Mouse (Mus musculus) layer of hippocampus, postnatal 36 days (tissue): Measurements from ENCODE around the gene Spata31d1a. TPM values are rescaled to one million over a fixed set of nuclear protein-coding genes. Genes with fewer than 3 reads are reported as not detected.

ENCODE experiments used
- DNase-seq, 2 experiments: peaks; one replicate each; pipeline ENCODE4 v3.0.0; 2022
- total RNA-seq, 2 experiments: library from RNA; stranded (reverse); gene quantifications; 2 replicates each; pipeline ENCODE4 v1.2.3; 2021

Gene Spata31d1a
- total RNA-seq, 2 experiments from 2014 or later: 0.08 to 0.40 TPM

DNA sequence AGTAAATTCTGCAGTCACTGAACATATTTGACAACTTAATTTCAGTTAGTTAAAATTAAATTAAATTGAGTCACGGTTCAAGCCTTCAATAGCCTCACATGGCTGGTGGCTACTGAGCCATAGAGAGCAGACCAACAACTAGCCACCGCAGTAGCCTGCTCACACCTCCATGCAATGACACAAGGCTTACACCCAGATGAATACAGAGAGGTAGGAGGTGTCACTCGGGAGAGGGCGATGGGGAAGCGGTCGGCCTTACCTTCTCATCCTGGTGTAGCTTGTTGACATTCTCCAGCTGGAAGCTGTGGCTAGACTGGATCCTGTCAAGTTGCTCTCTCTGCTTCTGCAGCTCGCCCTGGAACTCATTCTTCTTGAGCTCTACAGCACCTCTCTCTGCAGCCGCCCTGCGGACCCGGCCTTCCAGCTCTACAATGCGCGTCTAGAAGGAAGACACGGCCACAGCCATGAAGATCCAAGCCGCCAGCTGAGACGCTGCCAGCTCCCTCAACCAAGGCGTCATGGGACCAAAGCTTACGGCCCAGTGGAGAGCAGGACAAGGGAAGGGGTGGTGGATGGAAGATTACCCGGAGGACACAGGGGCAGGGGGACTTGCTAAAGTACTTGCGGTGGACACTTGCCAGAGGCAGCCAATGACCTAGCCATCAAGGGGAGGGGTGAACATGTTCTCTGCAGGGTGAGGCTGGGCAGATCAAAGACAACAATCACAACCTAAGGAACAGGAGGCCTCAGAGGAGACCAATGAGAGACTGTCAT, 46.0 kb downstream of the Spata31d1a start:
- no peak for DNase-seq

DNA sequence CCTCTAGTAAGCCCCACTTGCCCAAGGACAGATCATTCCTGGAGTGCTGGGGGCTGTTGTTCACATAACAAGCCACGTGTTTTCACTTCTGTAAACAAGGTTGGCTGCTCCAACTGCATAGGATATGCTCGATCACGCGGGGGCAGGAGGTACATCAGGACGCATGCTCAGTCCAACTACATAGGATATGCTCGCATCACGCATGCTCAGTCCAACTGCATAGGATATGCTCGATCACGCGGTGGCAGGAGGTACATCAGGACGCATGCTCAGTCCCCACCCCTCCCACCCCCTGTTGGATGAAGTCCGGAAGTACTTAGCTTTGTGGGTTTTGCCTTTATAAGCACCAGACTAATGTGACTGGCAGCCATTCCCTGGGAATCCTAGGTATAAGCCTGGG, 48.2 kb downstream of the Spata31d1a start:
- DNase-seq: no peak

DNA sequence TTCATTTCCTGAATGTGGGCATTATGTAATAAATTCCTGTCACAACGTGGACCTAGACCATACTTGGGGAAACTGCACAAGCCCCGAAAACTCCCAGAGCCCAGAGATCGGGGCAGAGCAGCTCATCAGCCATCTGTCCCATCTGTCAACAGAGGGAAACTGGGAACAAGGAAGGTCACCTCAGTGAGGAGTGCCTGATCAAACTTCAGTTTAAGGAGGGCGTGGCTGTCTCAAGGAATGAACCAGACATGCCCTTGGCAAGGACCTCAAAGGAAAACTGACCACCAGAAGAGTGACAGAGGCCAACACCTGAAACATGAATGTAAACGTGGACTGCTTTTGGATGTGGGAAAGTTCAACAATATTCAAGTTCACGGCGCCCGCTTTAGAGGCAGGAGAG, 48.7 kb downstream of the Spata31d1a start:
- no peak for DNase-seq

DNA sequence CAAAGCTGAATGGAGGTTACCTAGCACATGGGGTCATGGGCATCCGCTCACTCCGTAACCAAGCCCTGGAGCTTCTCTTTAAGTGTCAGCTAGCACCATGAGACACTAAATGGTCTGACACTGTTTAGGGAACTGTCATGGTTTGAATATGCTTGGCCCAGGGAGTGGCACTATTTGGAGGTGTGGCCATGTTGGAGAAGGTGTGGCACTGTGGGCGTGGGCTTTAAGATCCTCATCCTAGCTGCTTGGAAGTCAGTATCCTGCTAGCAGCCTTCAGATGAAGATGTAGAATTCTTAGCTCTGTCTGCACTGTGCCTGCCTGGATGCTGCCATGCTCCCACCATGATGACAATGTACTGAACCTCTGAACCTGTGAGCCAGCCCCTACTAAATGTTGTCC, 49.8 kb downstream of the Spata31d1a start:
- DNase-seq: no peak

DNA sequence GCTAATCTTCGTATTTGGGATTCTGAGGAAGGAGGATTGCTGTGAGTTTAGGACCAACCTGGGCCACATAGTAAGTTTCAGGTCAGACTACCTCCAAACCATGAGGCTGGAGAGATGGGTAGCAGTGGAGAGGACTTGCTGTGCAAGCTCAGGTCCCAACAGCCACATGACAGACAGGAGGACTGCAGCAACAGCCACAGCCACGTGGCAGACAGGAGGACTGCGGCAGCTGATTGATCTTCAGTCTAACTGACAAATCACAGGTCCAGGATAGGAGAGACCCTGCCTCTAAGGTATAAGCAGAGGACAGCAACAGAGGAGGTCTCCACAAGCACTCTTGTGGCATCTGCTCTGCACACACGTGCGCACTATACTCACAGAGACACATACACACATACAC, 52.3 kb downstream of the Spata31d1a start:
- DNase-seq: no peak

DNA sequence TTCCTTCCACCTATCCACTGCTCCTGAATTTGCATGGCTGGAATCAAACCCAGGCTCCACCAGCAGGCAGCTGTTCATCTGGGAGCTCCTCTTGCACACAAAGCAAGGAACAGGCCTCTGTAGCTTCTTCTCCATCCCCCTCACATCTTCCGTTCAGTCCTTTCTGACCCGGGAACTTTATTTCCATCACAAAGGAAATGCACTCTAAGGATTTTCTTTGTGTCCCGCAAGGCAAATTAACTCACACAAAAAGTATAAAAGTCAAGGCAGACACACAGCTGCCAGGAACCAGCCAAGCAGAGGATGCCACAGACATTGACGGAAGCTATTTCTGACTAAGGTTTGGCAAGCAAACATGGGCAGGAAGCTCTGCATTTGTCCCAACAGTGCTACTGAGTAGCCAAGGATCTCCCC, 53.1 kb downstream of the Spata31d1a start:
- DNase-seq: no peak

DNA sequence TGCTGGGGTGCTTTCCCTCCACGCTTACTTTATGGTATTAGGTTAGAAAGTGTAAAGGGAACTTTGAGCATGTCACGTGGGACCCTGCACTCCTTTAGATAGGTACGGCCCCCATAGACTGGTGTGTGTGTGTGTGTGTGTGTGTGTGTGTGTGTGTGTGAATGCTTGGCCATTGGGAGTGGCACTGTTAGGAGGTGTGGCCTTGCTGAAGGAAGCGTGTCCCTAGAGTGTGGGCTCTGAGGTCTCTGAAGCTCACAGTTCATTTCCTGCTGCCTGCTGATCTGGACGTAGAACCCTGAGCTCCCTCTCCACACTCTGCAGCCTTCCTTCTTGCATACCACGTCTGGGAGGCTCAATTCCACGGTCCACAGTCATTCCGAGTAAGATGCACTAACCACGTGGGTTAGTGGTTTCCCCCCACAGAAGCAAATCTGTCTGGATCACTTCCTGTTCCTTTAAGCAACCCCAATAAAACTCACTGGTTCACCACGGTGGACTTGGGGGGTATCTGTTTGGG, 53.8 kb downstream of the Spata31d1a start:
- DNase-seq: no peak

DNA sequence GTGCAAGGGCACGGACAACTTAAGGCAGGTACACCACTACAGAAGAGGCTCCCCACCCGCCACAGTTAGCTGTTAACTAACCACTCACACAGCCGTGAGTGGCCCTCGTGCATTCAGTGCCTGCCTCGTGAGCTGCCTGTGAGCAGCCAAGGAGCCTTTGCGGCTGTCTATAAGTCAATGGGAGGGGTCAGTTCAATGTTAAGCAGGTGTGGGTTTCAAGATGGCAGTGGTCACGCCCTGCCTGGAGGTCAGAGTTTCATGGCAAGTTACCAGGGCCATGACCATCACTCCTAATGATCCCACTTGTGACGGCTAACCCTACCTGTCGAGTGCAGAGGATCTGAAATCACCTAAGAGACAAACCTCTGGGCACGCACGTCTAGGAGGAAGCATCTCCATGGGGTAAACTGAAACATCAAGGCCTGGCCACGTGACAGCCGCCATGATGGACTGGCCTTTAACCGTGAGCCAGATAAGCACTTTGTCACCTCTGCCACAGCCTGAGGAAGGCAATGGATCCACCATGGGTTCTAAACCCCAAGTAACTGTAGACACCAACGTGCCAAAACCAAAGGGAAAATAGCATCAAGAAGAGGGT, 54.3 kb downstream of the Spata31d1a start:
- DNase-seq: no peak

DNA sequence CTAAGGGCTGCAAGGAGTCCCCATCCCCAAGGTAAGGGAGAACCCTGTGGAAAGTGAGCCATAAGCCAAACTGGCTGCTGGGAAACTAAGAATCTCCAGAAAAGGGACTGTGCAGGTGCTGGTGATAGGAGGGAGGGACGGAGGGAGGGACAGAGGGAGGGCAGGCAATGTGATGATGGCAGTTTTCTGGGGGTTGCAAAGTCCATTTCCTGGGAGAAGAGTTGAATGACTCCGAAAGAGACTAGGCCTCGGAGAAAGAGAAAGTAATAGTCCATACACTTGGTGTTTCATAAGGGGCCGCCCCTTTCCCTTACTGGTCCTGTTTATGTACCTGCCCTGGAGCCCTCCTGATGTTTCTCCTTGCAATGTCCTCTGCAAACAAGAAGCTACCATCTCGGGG, 55.7 kb downstream of the Spata31d1a start:
- no peak for DNase-seq

DNA sequence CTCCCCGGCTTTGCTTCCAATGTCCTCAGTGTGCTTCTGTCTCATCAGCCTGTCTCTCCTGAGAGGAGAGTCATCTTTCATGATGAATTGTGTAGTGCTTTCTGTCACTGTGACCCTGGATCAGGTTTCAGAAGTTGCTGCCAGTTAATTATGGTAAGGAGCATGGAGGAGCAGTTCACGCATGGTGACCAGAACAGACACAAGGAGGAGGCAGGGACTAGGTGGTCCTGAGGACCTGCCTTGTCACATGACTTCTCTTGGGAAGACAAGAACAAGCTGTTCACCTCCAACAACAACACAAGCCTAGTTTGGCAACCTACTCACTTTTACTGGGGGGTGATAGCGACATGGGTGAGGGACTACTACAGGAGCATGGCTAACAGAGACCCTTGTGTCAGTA, 57.0 kb downstream of the Spata31d1a start:
- DNase-seq: no peak

DNA sequence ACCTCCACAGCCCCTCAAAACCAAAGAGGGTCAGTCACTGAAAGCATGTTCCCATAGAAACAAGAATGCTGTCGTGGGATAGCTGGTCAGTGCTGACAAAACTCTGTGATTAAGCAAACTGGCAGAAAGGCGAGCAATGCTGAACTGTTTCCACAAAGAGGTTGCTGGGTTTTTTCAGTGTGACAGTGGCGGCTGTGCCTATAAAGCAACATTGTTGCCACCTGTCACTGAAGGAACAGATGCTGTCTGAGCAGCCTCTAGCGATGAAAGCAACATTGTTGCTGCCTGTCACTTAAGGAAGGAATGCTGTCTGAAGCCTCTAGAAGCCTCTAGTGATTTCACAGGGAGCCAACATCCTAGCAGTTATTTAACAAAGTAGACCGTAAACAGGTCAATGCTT, 57.5 kb downstream of the Spata31d1a start:
- DNase-seq: no peak

Other genes starting within 250 kb of the Spata31d1a start
- gene Agtpbp1, start 125.1 kb downstream of the Spata31d1a start, total RNA-seq: 100 to 1,000 TPM; 347 to 388 TPM
- 100 to 1,000 TPM; 104 to 106 TPM for gene Naa35, start 125.1 kb downstream of the Spata31d1a start, total RNA-seq
- gene Golm1, start 34.5 kb downstream of the Spata31d1a start, total RNA-seq: 10 to 100 TPM; 64.3 to 74.2 TPM
- gene 4921517D22Rik, start 16.2 kb downstream of the Spata31d1a start, total RNA-seq: not detected
- under 1 TPM; 0.07 to 0.20 TPM for gene Spata31d1b, start 2.0 kb upstream of the Spata31d1a start, total RNA-seq
- not detected for gene Spata31d1d, start 21.4 kb upstream of the Spata31d1a start, total RNA-seq
- gene 1700014D04Rik, start 36.4 kb upstream of the Spata31d1a start, total RNA-seq: 1 to 10 TPM in 1 of 2 experiments, under 1 TPM in 1; 0.55 to 1.0 TPM
- 100 to 1,000 TPM; 142 to 155 TPM for gene Isca1, start 59.5 kb upstream of the Spata31d1a start, total RNA-seq
- gene Gm49354, start 71.9 kb upstream of the Spata31d1a start, total RNA-seq: not detected
- gene Tut7, start 112.8 kb upstream of the Spata31d1a start, total RNA-seq: 10 to 100 TPM; 60.2 to 61.2 TPM